Mouse (Mus musculus) lung, postnatal 0 days (tissue): ENCODE data around the gene Saa3. TPM values are rescaled to one million over a fixed set of nuclear protein-coding genes. Genes with fewer than 3 reads are reported as not detected.
"Not testable (repeated sequence)": the region's sequence is repeated elsewhere in the genome, so short reads cannot be mapped to it uniquely, and the experiment has no call there.

ENCODE experiments used
- ATAC-seq: fragments of 200-750 bp; cut with Nextera tagmentation; 2 replicates; pipeline ENCODE4 v1.8.0; 2017; ENCODE audit warnings: moderate library complexity
- DNase-seq: peaks from one replicate; pipeline ENCODE4 v3.0.0-alpha.2; 2016; ENCODE audit warnings: low spot score
- H3K27ac ChIP-seq: fragments of 300-500 bp; sonication (generic); 2 replicates; pipeline ENCODE4 v1.5.1; 2014; ENCODE audit warnings: antibody characterized with exemption, mild to moderate bottlenecking, low read length, mixed read lengths
- H3K27me3 ChIP-seq: fragments of 300-500 bp; sonication (generic); replicated peaks from 2 replicates; pipeline ENCODE4 v1.6.1; 2014; ENCODE audit warnings: low read length, mixed read lengths; ENCODE audit not compliant: insufficient read depth
- H3K36me3 ChIP-seq: fragments of 300-500 bp; sonication (generic); 2 replicates; pipeline ENCODE4 v1.6.1; 2014; ENCODE audit warnings: low read length, mixed read lengths; ENCODE audit not compliant: insufficient read depth
- H3K4me1 ChIP-seq: fragments of 300-500 bp; sonication (generic); 2 replicates; pipeline ENCODE4 v1.6.1; 2014; ENCODE audit warnings: antibody characterized with exemption, low read depth, low read length, mixed read lengths; ENCODE audit not compliant: insufficient read depth
- H3K4me2 ChIP-seq: fragments of 300-500 bp; sonication (generic); replicated peaks from 2 replicates; pipeline ENCODE4 v1.6.1; 2014; ENCODE audit warnings: low read depth, mild to moderate bottlenecking, low read length, moderate library complexity, mixed read lengths
- H3K4me3 ChIP-seq: fragments of 300-500 bp; sonication (generic); 2 replicates; pipeline ENCODE4 v1.5.1; 2014; ENCODE audit warnings: low read depth, low read length
- H3K9ac ChIP-seq: fragments of 300-500 bp; sonication (generic); replicated peaks from 2 replicates; pipeline ENCODE4 v1.6.1; 2014; ENCODE audit warnings: low read depth, mild to moderate bottlenecking
- H3K9me3 ChIP-seq: fragments of 300-500 bp; sonication (generic); 2 replicates; pipeline ENCODE4 v1.6.1; 2016; ENCODE audit warnings: low read length, mixed read lengths
- CTCF ChIP-seq: IDR thresholded peaks from 2 replicates; pipeline ENCODE4 v1.5.1; 2016; ENCODE audit warnings: antibody characterized with exemption, mild to moderate bottlenecking
- EP300 ChIP-seq: IDR thresholded peaks from 2 replicates; pipeline ENCODE4 v1.6.1; 2016; ENCODE audit warnings: antibody characterized with exemption, mild to moderate bottlenecking, control low read depth
- WGBS: fragments of 180-500 bp; shearing (Covaris S2); extraction: QIAGEN DNeasy Blood & Tissue Kit; methylation state at CpG from one replicate; pipeline ENCODE4 v1.1.7; 2014; 5-methylcytosine and 5-hydroxymethylcytosine counted together
- polyA plus RNA-seq: library from polyadenylated mRNA; unstranded; fragments of >200 nt; fragmentation: Nextera tagmentation; extraction: Ambion mirVana; gene quantifications from 2 replicates; pipeline ENCODE4 v1.2.1, GENCODE M21; 2015

The Saa3 gene
- polyA plus RNA-seq, 1 experiment from 2014 or later, result 34.2 TPM

- no peak overlapping the region for H3K4me2 ChIP-seq
- no peak overlapping the region for H3K27ac ChIP-seq
- H3K27me3 ChIP-seq, result no peaks in the 10 kb centered on the region
- H3K4me1 ChIP-seq, result no peaks in the 10 kb centered on the region
- no peaks in the 10 kb centered on the region for H3K9me3 ChIP-seq
- TF ChIP-seq CTCF (no peak), EP300 (no peak)
- H3K36me3 ChIP-seq, result peaks cover 31% of the 10 kb centered on the region; the same call in 1 of the 2 replicates
- ATAC-seq (no peak), DNase-seq (no peak)
- H3K9ac ChIP-seq, result no peak overlapping the region
- H3K4me3 ChIP-seq, result no peak overlapping the region
- 73% methylated on average over 1 of the region's 1 CpGs for WGBS
These were observed 18.7 kb downstream of the Saa3 start for GRCm38 (mm10) chr7:46696754-46697153.

- H3K27me3 ChIP-seq, result no peaks in the 10 kb centered on the region
- H3K4me2 ChIP-seq, result no peak overlapping the region
- no peaks in the 10 kb centered on the region for H3K9me3 ChIP-seq
- H3K9ac ChIP-seq, result no peak overlapping the region
- H3K27ac ChIP-seq, result no peak overlapping the region
- ATAC-seq (no peak), DNase-seq (no peak)
- H3K4me3 ChIP-seq, result no peak overlapping the region
- 82% methylated on average over 5 of the region's 5 CpGs for WGBS
- TF ChIP-seq CTCF, result no peak
- TF ChIP-seq EP300, result no peak
- no peaks in the 10 kb centered on the region for H3K4me1 ChIP-seq
- peaks cover 10% of the 10 kb centered on the region; the same call in 1 of the 2 replicates for H3K36me3 ChIP-seq
These were observed 28.7 kb downstream of the Saa3 start for GRCm38 (mm10) chr7:46686827-46687226.

- ATAC-seq (no peak), DNase-seq (no peak)
- Histone ChIP-seq H3K4me2 (no peak overlapping the region), H3K27me3 (no peaks in the 10 kb centered on the region), H3K9ac (no peak overlapping the region), H3K9me3 (no peaks in the 10 kb centered on the region), H3K4me3 (no peak overlapping the region), H3K36me3 (no peaks in the 10 kb centered on the region), H3K27ac (no peak overlapping the region), H3K4me1 (no peaks in the 10 kb centered on the region)
- TF ChIP-seq CTCF (no peak), EP300 (no peak)
These were observed 34.8 kb downstream of the Saa3 start for GRCm38 (mm10) chr7:46680732-46681131.

- not testable (repeated sequence) for H3K27ac ChIP-seq, ATAC-seq, H3K9me3 ChIP-seq, H3K4me2 ChIP-seq, DNase-seq, H3K4me1 ChIP-seq, H3K9ac ChIP-seq, H3K4me3 ChIP-seq, H3K36me3 ChIP-seq, H3K27me3 ChIP-seq
- WGBS, result 68% methylated on average over 7 of the region's 7 CpGs
These were observed 36.5 kb downstream of the Saa3 start for GRCm38 (mm10) chr7:46679044-46679443.

- H3K9ac ChIP-seq, result no peak overlapping the region
- H3K27ac ChIP-seq, result no peak overlapping the region
- H3K27me3 ChIP-seq, result no peaks in the 10 kb centered on the region
- H3K4me1 ChIP-seq, result no peaks in the 10 kb centered on the region
- ATAC-seq, result no peak
- no peak for DNase-seq
- H3K36me3 ChIP-seq, result no peaks in the 10 kb centered on the region
- no peak for TF ChIP-seq EP300
- no peak for TF ChIP-seq CTCF
- no peak overlapping the region for H3K4me2 ChIP-seq
- no peaks in the 10 kb centered on the region for H3K9me3 ChIP-seq
- H3K4me3 ChIP-seq, result no peak overlapping the region
- WGBS, result 85% methylated on average over 3 of the region's 3 CpGs
These were observed 37.1 kb downstream of the Saa3 start for GRCm38 (mm10) chr7:46678417-46678816.

GRCm38 (mm10) chr7:46676808-46677360 lies 38.6 kb downstream of the Saa3 start:
- H3K27ac ChIP-seq, result no peak overlapping the region
- no peak for DNase-seq
- 47% methylated on average over 5 of the region's 5 CpGs for WGBS

GRCm38 (mm10) chr7:46675886-46676285 lies 39.6 kb downstream of the Saa3 start:
- Histone ChIP-seq H3K4me2 (no peak overlapping the region), H3K9ac (no peak overlapping the region), H3K4me3 (no peak overlapping the region), H3K27me3 (no peaks in the 10 kb centered on the region), H3K4me1 (no peaks in the 10 kb centered on the region), H3K9me3 (no peaks in the 10 kb centered on the region), H3K36me3 (no peaks in the 10 kb centered on the region), H3K27ac (no peak overlapping the region)
- ATAC-seq (no peak), DNase-seq (no peak)
- TF ChIP-seq EP300 (no peak), CTCF (no peak)
- WGBS, result 73% methylated on average over 8 of the region's 8 CpGs

More at GRCm38 (mm10) chr7:46676808-46677360, 38.6 kb downstream of the Saa3 start:
- H3K36me3 ChIP-seq, result no peaks in the 10 kb centered on the region
- H3K9me3 ChIP-seq, result no peaks in the 10 kb centered on the region
- H3K4me1 ChIP-seq, result no peaks in the 10 kb centered on the region
- TF ChIP-seq EP300 (no peak), CTCF (no peak)
- no peaks in the 10 kb centered on the region for H3K27me3 ChIP-seq
- H3K9ac ChIP-seq, result no peak overlapping the region
- no peak overlapping the region for H3K4me2 ChIP-seq
- no peak overlapping the region for H3K4me3 ChIP-seq
- ATAC-seq, result no peak
